23 mouse cellular contexts compared by ENCODE assay signal in genomic region chr14:48098253-48098652, GRCm38 (mm10).
"Had no signal": no experiment of that assay in that cellular context is flagged by ENCODE, and none has a peak within 500 bp of the region (broad histone marks: within the 10 kb centered on the region; RNA-seq: fewer than 3 reads in every experiment).

No protein-coding gene starts in this region.

- DNase-seq: forebrain, postnatal 0 days; gastrocnemius, postnatal 14 days; gastrocnemius, postnatal 36 days; heart, adult 11 months; heart, adult 2 months; heart, postnatal 14 days; heart, postnatal 36 days; kidney, adult 11 months; kidney, postnatal 14 days; layer of hippocampus, adult 9-11 months had no signal

- H3K4me3 ChIP-seq: forebrain, embryonic 15.5 days; heart, adult 2 months; heart, embryonic 13.5 days; heart, embryonic 15.5 days; hindbrain, embryonic 13.5 days; hindbrain, embryonic 15.5 days; kidney, embryonic 15.5 days; left cerebral cortex, adult 2 months; limb, embryonic 10.5 days; limb, embryonic 12.5 days had no signal

- H3K4me2 ChIP-seq: forebrain, embryonic 15.5 days; heart, embryonic 11.5 days; heart, embryonic 13.5 days; heart, embryonic 15.5 days; hindbrain, embryonic 13.5 days; hindbrain, embryonic 15.5 days; kidney, embryonic 15.5 days; limb, embryonic 12.5 days had no signal

- H3K9ac ChIP-seq: forebrain, embryonic 15.5 days; forebrain, postnatal 0 days; heart, embryonic 13.5 days; heart, embryonic 15.5 days; hindbrain, embryonic 13.5 days; hindbrain, embryonic 15.5 days; kidney, embryonic 15.5 days; limb, embryonic 12.5 days had no signal

- H3K36me3 ChIP-seq: forebrain, embryonic 15.5 days; heart, embryonic 13.5 days; heart, embryonic 15.5 days; hindbrain, embryonic 13.5 days; hindbrain, embryonic 15.5 days; kidney, embryonic 15.5 days; limb, embryonic 10.5 days; limb, embryonic 12.5 days had no signal

- H3K27me3 ChIP-seq: forebrain, embryonic 15.5 days; heart, embryonic 13.5 days; heart, embryonic 15.5 days; hindbrain, embryonic 13.5 days; hindbrain, embryonic 15.5 days; kidney, embryonic 15.5 days; limb, embryonic 12.5 days had no signal

- H3K9me3 ChIP-seq: forebrain, embryonic 15.5 days; heart, embryonic 15.5 days; hindbrain, embryonic 13.5 days; hindbrain, embryonic 15.5 days; kidney, embryonic 15.5 days; limb, embryonic 10.5 days; limb, embryonic 12.5 days had no signal

- ATAC-seq: forebrain, embryonic 15.5 days; forebrain, postnatal 0 days; hindbrain, postnatal 0 days; intestine, embryonic 16.5 days had no signal

- H3K27ac ChIP-seq: forebrain, embryonic 15.5 days; heart, adult 2 months; heart, embryonic 13.5 days; heart, embryonic 15.5 days; hindbrain, embryonic 13.5 days; hindbrain, embryonic 15.5 days; hindbrain, postnatal 0 days; kidney, embryonic 15.5 days; kidney, postnatal 0 days; left cerebral cortex, adult 2 months; limb, embryonic 10.5 days; limb, embryonic 12.5 days had no signal

- H3K4me1 ChIP-seq: heart, embryonic 13.5 days; heart, embryonic 15.5 days; hindbrain, embryonic 13.5 days; hindbrain, embryonic 15.5 days; kidney, embryonic 15.5 days; limb, embryonic 10.5 days; limb, embryonic 12.5 days had no signal
